Mouse (Mus musculus) CH12.LX (cell line): ENCODE measurements at regions not wholly inside any gene's neighbourhood (a gene's known extent, or its start where the extent isn't known, plus 50 kb on each side); places are given as distances from the start of the nearest gene placed in this dataset.

ENCODE experiments used
- DNase-seq: peaks from one replicate; pipeline ENCODE4 v3.0.0-alpha.2; 2013; ENCODE audit errors: extremely low read depth
- H3K27ac ChIP-seq: 2 replicates; pipeline ENCODE4 v1.5.1; 2012; ENCODE audit warnings: low read depth, mild to moderate bottlenecking, control low read depth, moderate library complexity; ENCODE audit not compliant: insufficient read depth
- H3K27me3 ChIP-seq: replicated peaks from 2 replicates; pipeline ENCODE3; 2012; ENCODE audit warnings: inconsistent platforms
- H3K36me3 ChIP-seq, 2 experiments: replicated peaks in 1 of 2; 2 replicates each; pipeline versions ENCODE3 to v1.6.1; 2012; ENCODE audit warnings: inconsistent platforms in 1 of 2, low read length in 1 of 2, mild to moderate bottlenecking in 1 of 2, mixed read lengths in 1 of 2, moderate library complexity in 1 of 2; ENCODE audit not compliant: control insufficient read depth in 1 of 2, insufficient read depth in 1 of 2
- H3K4me1 ChIP-seq, 2 experiments: 2 replicates each; pipeline ENCODE4 v1.6.1; 2012; ENCODE audit warnings: inconsistent platforms in 1 of 2, moderate library complexity in 1 of 2; ENCODE audit not compliant: insufficient read depth in 2 of 2, control insufficient read depth in 1 of 2
- H3K4me2 ChIP-seq: 2 replicates; pipeline ENCODE4 v1.6.1; 2012; ENCODE audit warnings: low read depth, mild to moderate bottlenecking, control low read depth; ENCODE audit not compliant: poor library complexity, insufficient read depth, severe bottlenecking
- H3K4me3 ChIP-seq, 3 experiments: fragments of 150-350 bp in 1 of 3; sonication (generic) in 1 of 3; replicated peaks in 1 of 3; 2 replicates each; pipeline versions ENCODE3 to v1.5.1; 2011 to 2012; ENCODE audit warnings: low read depth in 2 of 3, low read length in 2 of 3, mild to moderate bottlenecking in 2 of 3, moderate library complexity in 2 of 3, control low read depth in 1 of 3, improper control_type of control experiment in 1 of 3, inconsistent platforms in 1 of 3, mixed read lengths in 1 of 3; ENCODE audit not compliant: poor library complexity in 1 of 3
- H3K79me2 ChIP-seq: replicated peaks from 2 replicates; pipeline ENCODE4 v1.6.1; 2012; ENCODE audit warnings: mild to moderate bottlenecking, moderate library complexity; ENCODE audit not compliant: control insufficient read depth, poor library complexity, insufficient read depth, severe bottlenecking; ENCODE audit errors: extremely low read depth
- H3K9ac ChIP-seq: 2 replicates; pipeline ENCODE4 v1.6.1; 2012; ENCODE audit warnings: low read depth, mild to moderate bottlenecking, control low read depth, moderate library complexity; ENCODE audit not compliant: insufficient read depth
- H3K9me3 ChIP-seq: replicated peaks from 2 replicates; pipeline ENCODE3; 2012; ENCODE audit warnings: low read length, inconsistent platforms, mixed read lengths
- CHD1 ChIP-seq: IDR thresholded peaks from 2 replicates; pipeline ENCODE4 v1.6.1; 2012; ENCODE audit warnings: low read depth, low read length, improper control_type of control experiment, inconsistent platforms
- CTCF ChIP-seq, 2 experiments: IDR thresholded peaks in 1 of 2; conservative IDR thresholded peaks in 1 of 2; 2 replicates each; pipeline ENCODE4 v1.5.1; 2011 to 2012; ENCODE audit warnings: low read depth in 2 of 2, low read length in 2 of 2, improper control_type of control experiment in 1 of 2, inconsistent platforms in 1 of 2, mild to moderate bottlenecking in 1 of 2, moderate library complexity in 1 of 2
- KAT2A ChIP-seq: IDR thresholded peaks from 2 replicates; pipeline ENCODE4 v1.6.1; 2012; ENCODE audit warnings: low read length, improper control_type of control experiment, inconsistent platforms; ENCODE audit not compliant: insufficient replicate concordance
- MAX ChIP-seq: IDR thresholded peaks from 2 replicates; pipeline ENCODE4 v1.6.1; 2011; ENCODE audit warnings: low read length, improper control_type of control experiment
- MYC ChIP-seq: IDR thresholded peaks from 2 replicates; pipeline ENCODE4 v1.6.1; 2011; ENCODE audit warnings: low read depth, mild to moderate bottlenecking, improper control_type of control experiment, low read length
- NELFE ChIP-seq: IDR thresholded peaks from 2 replicates; pipeline ENCODE4 v1.6.1; 2011; ENCODE audit warnings: low read depth, low read length, improper control_type of control experiment
- NRF1 ChIP-seq: IDR thresholded peaks from 2 replicates; pipeline ENCODE4 v1.6.1; 2014; ENCODE audit warnings: low read depth, mild to moderate bottlenecking, inconsistent platforms, low read length, improper control_type of control experiment, moderate library complexity
- RAD21 ChIP-seq: IDR thresholded peaks from 2 replicates; pipeline ENCODE4 v1.6.1; 2011; ENCODE audit warnings: low read depth, mild to moderate bottlenecking, low read length, improper control_type of control experiment, moderate library complexity
- SMC3 ChIP-seq: IDR thresholded peaks from 2 replicates; pipeline ENCODE4 v1.6.1; 2011; ENCODE audit warnings: low read depth, low read length, improper control_type of control experiment
- TCF12 ChIP-seq: IDR thresholded peaks from 2 replicates; pipeline ENCODE4 v1.6.1; 2014; ENCODE audit warnings: low read depth, mild to moderate bottlenecking, inconsistent platforms, low read length, improper control_type of control experiment
- ZC3H11A ChIP-seq: IDR thresholded peaks from 2 replicates; pipeline ENCODE4 v1.6.1; 2012; ENCODE audit warnings: low read depth, mild to moderate bottlenecking, inconsistent platforms, low read length, improper control_type of control experiment
- dilution Hi-C: fragments of 300-500 bp; cut with MboI; formaldehyde crosslinking; loops from 2 replicates; pipeline ENCODE4 v1.14.3; 2020; ENCODE audit warnings: low sequenced_read_pairs; ENCODE audit not compliant: extremely low pct_unique_long_range_greater_than_20kb, extremely low pct_ligation_motif_present
- in situ Hi-C: fragments of 300-500 bp; cut with MboI; formaldehyde crosslinking; loops from 3 replicates; pipeline ENCODE4 v1.14.3; 2019; ENCODE audit warnings: low sequenced_read_pairs, low pct_ligation_motif_present, low pct_unique_long_range_greater_than_20kb, mixed read lengths

DNA sequence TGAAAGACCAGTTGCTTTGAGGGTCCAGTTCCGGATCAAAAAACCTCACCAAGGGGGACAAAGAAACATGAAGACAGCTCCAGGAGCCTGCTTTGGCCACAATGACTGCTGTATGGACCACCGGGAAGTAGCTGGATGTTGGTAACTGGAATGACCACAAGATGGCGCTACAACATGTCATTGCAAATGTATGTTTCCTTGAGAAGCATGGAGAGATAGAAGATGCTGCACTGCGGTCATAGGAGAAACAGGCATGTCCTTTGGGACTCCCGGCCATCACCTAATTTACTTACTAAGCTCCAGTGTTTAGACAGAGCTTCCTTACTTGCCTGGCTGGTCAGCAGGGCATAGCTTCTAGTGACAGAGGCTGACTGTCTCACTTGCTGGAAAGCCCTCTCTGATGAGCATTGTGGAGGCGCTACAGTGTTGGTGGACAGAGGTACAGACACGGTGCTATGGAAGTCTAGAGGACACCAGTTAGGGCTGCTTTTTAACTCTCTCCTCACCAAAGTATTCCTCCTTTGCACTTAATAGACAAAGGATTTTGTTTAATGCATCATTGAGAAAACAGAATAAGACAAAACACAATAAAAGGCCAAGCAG lies 118.2 kb downstream of the Tcp10c start:
- Histone ChIP-seq H3K4me1 (peaks cover 5 to 14% of the 10 kb centered on the region in 2 experiments; a peak in 3 of 4 replicates), H3K27ac (no peak overlapping the region), H3K9ac (no peak overlapping the region), H3K4me3 (no peak overlapping the region), H3K27me3 (no peaks in the 10 kb centered on the region)
- dilution Hi-C loops = no loop called here
- peak; percentile 86 for DNase-seq
- TF ChIP-seq KAT2A (no peak), NELFE (peak; percentile 21; the same call in 1 of the 2 replicates), SMC3 (peak; percentile 93), MYC (peak; percentile 75; the same call in 1 of the 2 replicates), CTCF (conservative IDR thresholded peaks at IDR 0.05 in 1 of 2, IDR thresholded peaks at IDR 0.05 in 1 of 2; ENCODE audit: low read depth in 2 of 2, low read length in 2 of 2) (peak; percentile 80 to 91), MAX (peak; percentile 51), NRF1 (no peak), TCF12 (peak; percentile 21; the same call in 1 of the 2 replicates), ZC3H11A (peak; percentile 83), RAD21 (peak; percentile 90)
- TF ChIP-seq, all 38 proteins: peak for 8
- H3K4me2 ChIP-seq = no peak overlapping the region
- H3K79me2 ChIP-seq = no peaks in the 10 kb centered on the region
- in situ Hi-C loops = loop anchor here (10.0 kb wide), 1 partner anchor 362 kb away; no protein-coding TSS in a partner anchor
- no peaks in the 10 kb centered on the region for H3K36me3 ChIP-seq
- H3K9me3 ChIP-seq = no peaks in the 10 kb centered on the region

- Histone ChIP-seq H3K4me2 (no peak overlapping the region), H3K27ac (no peak overlapping the region), H3K9ac (no peak overlapping the region), H3K4me1 (peaks cover 13 to 31% of the 10 kb centered on the region in 2 experiments), H3K36me3 (no peaks in the 10 kb centered on the region), H3K27me3 (no peaks in the 10 kb centered on the region), H3K9me3 (no peaks in the 10 kb centered on the region), H3K79me2 (no peaks in the 10 kb centered on the region), H3K4me3 (no peak overlapping the region)
- TF ChIP-seq KAT2A (no peak), CHD1 (no peak)
- DNase-seq = no peak
- dilution Hi-C loops = no loop called here
- in situ Hi-C loops = loop anchor here (10.0 kb wide), 1 partner anchor 360 kb away; no protein-coding TSS in a partner anchor
Measured at GRCm38 (mm10) chr17:13474310-13475094, 120.1 kb downstream of the Tcp10c start.
